Mouse (Mus musculus) bone marrow, adult 2 months (tissue): Measurements from ENCODE around the gene Pdia4.

ENCODE experiments used
- CTCF ChIP-seq: fragments of 200-500 bp; IDR thresholded peaks from 2 replicates; pipeline ENCODE4 v1.5.1; 2011; ENCODE audit warnings: low read length, control low read depth; ENCODE audit not compliant: control insufficient read depth, insufficient read depth
- POLR2A ChIP-seq: fragments of 200-500 bp; IDR thresholded peaks from 2 replicates; pipeline ENCODE4 v1.6.1; 2011; ENCODE audit warnings: low read depth, mild to moderate bottlenecking, control low read depth, low read length, borderline replicate concordance; ENCODE audit not compliant: control insufficient read depth

DNA sequence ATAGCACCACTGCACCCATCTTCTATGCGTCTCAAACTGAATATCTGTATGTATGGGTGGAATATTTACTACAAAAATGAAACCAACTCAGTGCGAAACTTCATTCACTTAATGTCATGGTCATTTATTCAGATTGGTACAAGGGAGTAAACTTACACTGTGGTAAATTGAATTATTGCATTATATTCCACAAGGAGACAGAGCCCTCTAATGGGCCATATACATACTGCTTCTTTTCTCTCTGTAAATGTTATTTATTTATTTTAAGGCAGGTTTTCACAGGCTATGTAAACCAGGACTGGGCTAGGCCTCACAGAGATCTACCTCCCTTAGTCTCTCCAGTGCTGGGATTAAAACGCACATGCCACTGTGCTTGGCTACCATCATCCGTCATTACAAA is 14.2 kb upstream of the Pdia4 start:
- TF ChIP-seq CTCF (no peak), POLR2A (no peak)
